Mouse (Mus musculus) hindbrain, embryonic 14.5 days (tissue): ENCODE results near the gene Gltp. TPM values are rescaled to one million over a fixed set of nuclear protein-coding genes. Genes with fewer than 3 reads are reported as not detected.

Experiments
- ATAC-seq: fragments of 200-750 bp; cut with Nextera tagmentation; 2 replicates; pipeline ENCODE4 v1.8.0; 2017; ENCODE audit warnings: moderate number of reproducible peaks, mild to moderate bottlenecking, moderate TSS enrichment, moderate library complexity; ENCODE audit not compliant: low FRiP score
- DNase-seq: peaks from one replicate; pipeline ENCODE4 v3.0.0-alpha.2; 2015; ENCODE audit warnings: low spot score
- H3K27ac ChIP-seq: fragments of 300-500 bp; sonication (generic); 2 replicates; pipeline ENCODE4 v1.5.1; 2014; ENCODE audit warnings: mild to moderate bottlenecking, moderate library complexity
- H3K27me3 ChIP-seq: fragments of 300-500 bp; sonication (generic); 2 replicates; pipeline ENCODE4 v1.6.1; 2014; ENCODE audit warnings: mild to moderate bottlenecking, low read length, mixed read lengths; ENCODE audit not compliant: control insufficient read depth, insufficient read depth
- H3K36me3 ChIP-seq: fragments of 300-500 bp; sonication (generic); replicated peaks from 2 replicates; pipeline ENCODE4 v1.6.1; 2014; ENCODE audit not compliant: control insufficient read depth, insufficient read depth
- H3K4me1 ChIP-seq: fragments of 300-500 bp; sonication (generic); replicated peaks from 2 replicates; pipeline ENCODE4 v1.6.1; 2014; ENCODE audit warnings: antibody characterized with exemption, low read length, mixed read lengths; ENCODE audit not compliant: control insufficient read depth, insufficient read depth
- H3K4me2 ChIP-seq: fragments of 300-500 bp; sonication (generic); replicated peaks from 2 replicates; pipeline ENCODE4 v1.6.1; 2014; ENCODE audit warnings: mild to moderate bottlenecking, moderate library complexity
- H3K4me3 ChIP-seq: fragments of 300-500 bp; sonication (generic); replicated peaks from 2 replicates; pipeline ENCODE4 v1.5.1; 2014; ENCODE audit warnings: mild to moderate bottlenecking, low read length
- H3K9ac ChIP-seq: fragments of 300-500 bp; sonication (generic); 2 replicates; pipeline ENCODE4 v1.6.1; 2014
- H3K9me3 ChIP-seq: fragments of 300-500 bp; sonication (generic); 2 replicates; pipeline ENCODE4 v1.6.1; 2016; ENCODE audit warnings: low read length; ENCODE audit not compliant: control insufficient read depth
- WGBS: fragments of 180-500 bp; shearing (Covaris S2); extraction: QIAGEN DNeasy Blood & Tissue Kit; methylation state at CpG from one replicate; pipeline ENCODE4 v1.1.7; 2014; 5-methylcytosine and 5-hydroxymethylcytosine counted together
- polyA plus RNA-seq: library from polyadenylated mRNA; unstranded; fragments of >200 nt; fragmentation: Nextera tagmentation; extraction: Ambion mirVana; gene quantifications from 2 replicates; pipeline ENCODE4 v1.2.1, GENCODE M21; 2014

Gltp gene
- polyA plus RNA-seq, 1 experiment from 2014 or later, result 33.7 TPM

DNA sequence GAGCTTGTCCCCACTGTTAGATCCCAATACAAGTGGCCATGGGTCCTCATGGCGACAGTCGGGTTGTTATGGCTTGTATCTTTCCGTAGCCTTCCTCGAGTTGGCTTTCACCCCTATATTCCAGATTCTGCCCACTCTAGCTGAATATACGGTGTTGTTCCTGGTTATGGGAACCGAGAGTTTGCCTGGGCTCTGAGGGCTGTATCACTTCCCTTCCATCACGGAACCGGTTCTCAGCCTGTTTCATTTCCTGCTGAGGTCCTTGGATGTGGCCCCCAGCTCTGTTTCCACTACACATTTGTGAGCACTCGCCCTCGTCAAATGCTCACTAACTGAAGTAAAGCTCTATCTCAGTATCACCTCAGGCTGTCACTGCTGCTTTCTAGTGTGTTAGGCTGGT is 31.2 kb upstream of the Gltp start:
- no peak for ATAC-seq
- DNase-seq, result no peak
- Histone ChIP-seq H3K4me3 (no peak overlapping the region), H3K9ac (no peak overlapping the region), H3K36me3 (peaks cover 75% of the 10 kb centered on the region), H3K27me3 (no peaks in the 10 kb centered on the region), H3K27ac (no peak overlapping the region), H3K4me2 (no peak overlapping the region), H3K4me1 (no peaks in the 10 kb centered on the region), H3K9me3 (no peaks in the 10 kb centered on the region)
- 90% methylated on average over 10 of the region's 10 CpGs for WGBS

GRCm38 (mm10) chr5:114720784-114721183 is 30.0 kb upstream of the Gltp start:
- DNase-seq, result no peak

GRCm38 (mm10) chr5:114719928-114720270 is 29.1 kb upstream of the Gltp start:
- H3K27me3 ChIP-seq, result no peaks in the 10 kb centered on the region
- H3K4me1 ChIP-seq, result no peaks in the 10 kb centered on the region
- H3K27ac ChIP-seq, result no peak overlapping the region
- no peak for ATAC-seq
- no peak overlapping the region for H3K9ac ChIP-seq
- no peaks in the 10 kb centered on the region for H3K9me3 ChIP-seq
- no peak for DNase-seq
- no peak overlapping the region for H3K4me3 ChIP-seq
- H3K36me3 ChIP-seq, result peaks cover 82% of the 10 kb centered on the region
- H3K4me2 ChIP-seq, result no peak overlapping the region
- WGBS, result 95% methylated on average over 6 of the region's 6 CpGs

More at GRCm38 (mm10) chr5:114720784-114721183, 30.0 kb upstream of the Gltp start:
- H3K4me1 ChIP-seq, result no peaks in the 10 kb centered on the region
- no peaks in the 10 kb centered on the region for H3K9me3 ChIP-seq
- ATAC-seq, result no peak
- no peak overlapping the region for H3K4me3 ChIP-seq
- H3K36me3 ChIP-seq, result peaks cover 80% of the 10 kb centered on the region
- no peak overlapping the region for H3K27ac ChIP-seq
- H3K9ac ChIP-seq, result no peak overlapping the region
- H3K27me3 ChIP-seq, result no peaks in the 10 kb centered on the region
- 93% methylated on average over 11 of the region's 11 CpGs for WGBS
- no peak overlapping the region for H3K4me2 ChIP-seq

DNA sequence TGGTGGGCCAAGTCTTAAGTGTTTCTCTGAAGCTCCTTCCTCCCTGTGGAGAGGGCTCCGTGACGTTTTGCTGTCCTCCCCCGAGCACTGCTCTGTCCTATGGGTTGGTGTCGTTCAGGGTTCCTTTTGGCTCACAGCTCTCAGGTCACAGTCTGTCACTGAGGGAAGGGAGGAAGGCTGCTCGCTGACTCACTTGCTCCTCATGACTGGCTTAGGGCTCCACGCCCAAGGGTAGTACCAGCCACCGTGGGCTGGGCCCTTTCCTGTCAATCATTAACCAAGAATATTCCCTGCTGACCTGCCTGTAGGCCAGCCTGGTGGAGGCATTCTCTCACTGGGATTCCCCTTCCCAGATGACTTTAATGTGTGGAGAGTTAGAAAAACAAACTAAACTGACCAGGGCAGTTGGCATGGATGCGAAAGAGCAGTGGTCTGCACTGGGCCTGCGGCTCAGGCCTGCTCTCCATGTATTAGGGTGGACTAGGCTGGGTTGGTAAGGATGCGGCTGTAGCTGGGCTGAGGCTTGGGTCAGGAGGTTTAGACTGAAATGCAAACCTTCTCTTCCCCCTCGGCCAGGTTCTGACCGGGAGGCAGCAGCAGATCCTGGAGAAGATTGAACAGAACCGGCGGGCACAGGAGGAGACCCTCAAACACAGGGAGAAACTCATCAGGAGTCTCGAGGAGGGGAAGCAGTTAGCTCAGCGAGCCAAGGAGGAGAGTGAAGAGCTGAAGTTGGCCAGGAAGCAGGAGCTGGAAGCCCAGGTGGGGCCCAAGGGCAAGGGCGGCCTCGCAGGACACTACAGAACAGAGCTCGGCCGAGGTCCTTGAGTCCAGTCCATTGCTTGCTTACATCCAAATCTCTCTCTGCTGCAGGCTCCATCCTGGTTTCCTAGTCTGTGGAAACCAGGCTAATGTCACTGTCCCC is 28.5 kb upstream of the Gltp start:
- Histone ChIP-seq H3K9ac (no peak overlapping the region), H3K27me3 (no peaks in the 10 kb centered on the region), H3K4me3 (no peak overlapping the region), H3K36me3 (peaks cover 88% of the 10 kb centered on the region), H3K27ac (no peak overlapping the region), H3K4me2 (no peak overlapping the region), H3K9me3 (no peaks in the 10 kb centered on the region), H3K4me1 (no peaks in the 10 kb centered on the region)
- WGBS, result 87% methylated on average over 20 of the region's 20 CpGs
- DNase-seq (no peak), ATAC-seq (no peak)

DNA sequence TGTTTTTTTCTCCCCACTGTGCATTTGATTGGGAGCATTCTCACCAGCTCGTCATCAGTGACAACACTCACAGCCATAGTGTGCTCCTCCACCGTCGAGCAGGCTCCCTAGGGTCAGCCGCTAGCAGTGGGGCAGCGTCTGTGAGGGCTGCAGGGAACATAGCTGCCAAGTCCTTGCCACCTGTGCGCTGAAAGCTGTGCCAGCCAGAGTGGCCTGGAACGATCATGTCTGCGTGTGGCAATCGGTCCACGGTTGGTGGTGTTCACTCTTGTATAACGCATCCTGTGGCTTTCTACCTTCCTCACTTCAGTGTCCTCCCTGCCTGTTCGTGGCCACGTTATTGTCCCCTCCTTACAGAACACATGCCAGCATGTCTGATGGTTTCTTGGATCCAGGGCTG is 27.7 kb upstream of the Gltp start:
- Histone ChIP-seq H3K9me3 (no peaks in the 10 kb centered on the region), H3K4me1 (no peaks in the 10 kb centered on the region), H3K9ac (no peak overlapping the region), H3K27me3 (no peaks in the 10 kb centered on the region), H3K36me3 (peaks cover 96% of the 10 kb centered on the region), H3K4me2 (no peak overlapping the region), H3K4me3 (no peak overlapping the region), H3K27ac (no peak overlapping the region)
- no peak for DNase-seq
- no peak for ATAC-seq
- WGBS, result 85% methylated on average over 13 of the region's 13 CpGs

- H3K4me3 ChIP-seq, result no peak overlapping the region
- H3K9ac ChIP-seq, result no peak overlapping the region
- H3K27me3 ChIP-seq, result no peaks in the 10 kb centered on the region
- no peaks in the 10 kb centered on the region for H3K4me1 ChIP-seq
- H3K36me3 ChIP-seq, result peaks cover 100% of the 10 kb centered on the region
- no peak overlapping the region for H3K4me2 ChIP-seq
- WGBS, result 95% methylated on average over 8 of the region's 8 CpGs
- no peak for DNase-seq
- no peaks in the 10 kb centered on the region for H3K9me3 ChIP-seq
- no peak for ATAC-seq
- H3K27ac ChIP-seq, result no peak overlapping the region
Observed at GRCm38 (mm10) chr5:114717937-114718336, 27.2 kb upstream of the Gltp start.

- no peaks in the 10 kb centered on the region for H3K4me1 ChIP-seq
Observed at GRCm38 (mm10) chr5:114717292-114717691, 26.5 kb upstream of the Gltp start.

GRCm38 (mm10) chr5:114714551-114714950 is 23.8 kb upstream of the Gltp start:
- no peaks in the 10 kb centered on the region for H3K9me3 ChIP-seq
- no peak overlapping the region for H3K4me2 ChIP-seq
- H3K9ac ChIP-seq, result no peak overlapping the region
- H3K27ac ChIP-seq, result no peak overlapping the region
- H3K36me3 ChIP-seq, result peaks cover 88% of the 10 kb centered on the region
- H3K4me1 ChIP-seq, result no peaks in the 10 kb centered on the region
- 95% methylated on average over 18 of the region's 18 CpGs for WGBS
- no peak overlapping the region for H3K4me3 ChIP-seq
- ATAC-seq (no peak), DNase-seq (no peak)
- no peaks in the 10 kb centered on the region for H3K27me3 ChIP-seq

More at GRCm38 (mm10) chr5:114717292-114717691, 26.5 kb upstream of the Gltp start:
- Histone ChIP-seq H3K4me2 (no peak overlapping the region), H3K9me3 (no peaks in the 10 kb centered on the region), H3K9ac (no peak overlapping the region), H3K27ac (no peak overlapping the region), H3K27me3 (no peaks in the 10 kb centered on the region), H3K36me3 (peaks cover 100% of the 10 kb centered on the region), H3K4me3 (no peak overlapping the region)
- no peak for DNase-seq
- WGBS, result 95% methylated on average over 12 of the region's 12 CpGs
- ATAC-seq, result no peak

GRCm38 (mm10) chr5:114709357-114709756 is 18.6 kb upstream of the Gltp start:
- Histone ChIP-seq H3K27me3 (no peaks in the 10 kb centered on the region), H3K27ac (no peak overlapping the region), H3K9ac (no peak overlapping the region), H3K4me1 (peaks cover 8% of the 10 kb centered on the region), H3K9me3 (no peaks in the 10 kb centered on the region), H3K4me2 (no peak overlapping the region), H3K36me3 (peaks cover 41% of the 10 kb centered on the region), H3K4me3 (no peak overlapping the region)
- no peak for ATAC-seq
- WGBS, result 92% methylated on average over 21 of the region's 21 CpGs
- DNase-seq, result no peak
